Mouse (Mus musculus): Measurements from ENCODE around the gene Krtap13-1.
"Not testable (repeated sequence)": the region's sequence is repeated elsewhere in the genome, so short reads cannot be mapped to it uniquely, and the experiment has no call there.

Gene Krtap13-1

DNA sequence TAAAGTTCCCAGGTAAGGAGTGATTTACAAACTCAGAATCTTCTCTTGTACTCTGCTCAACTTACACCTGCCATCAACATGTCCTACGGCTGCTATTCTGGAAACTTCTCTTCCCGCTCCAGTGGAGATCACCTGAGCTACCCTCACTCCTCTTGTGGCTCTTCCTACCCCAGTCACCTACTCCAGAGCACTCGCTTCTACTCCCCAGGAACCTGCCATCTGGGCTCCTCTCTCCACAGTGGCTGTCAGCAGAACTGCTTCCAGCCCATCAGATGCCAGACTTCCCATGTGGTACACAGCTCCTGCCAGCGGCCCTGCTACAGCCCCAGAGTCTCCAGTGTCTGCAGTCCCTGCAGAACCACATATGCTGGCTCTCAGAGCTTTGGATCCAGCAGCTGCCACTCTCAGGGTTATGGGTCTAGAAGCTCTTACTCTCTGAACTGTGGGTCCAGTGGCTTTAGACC is at the start of gene Krtap13-1:
Gene Krtap13-1 (plus strand): TSS at position 51 of the 464 bp plus-strand sequence.
- ChIA-PET CTCF (no interaction called here), POLR2A (no interaction called here)

DNA sequence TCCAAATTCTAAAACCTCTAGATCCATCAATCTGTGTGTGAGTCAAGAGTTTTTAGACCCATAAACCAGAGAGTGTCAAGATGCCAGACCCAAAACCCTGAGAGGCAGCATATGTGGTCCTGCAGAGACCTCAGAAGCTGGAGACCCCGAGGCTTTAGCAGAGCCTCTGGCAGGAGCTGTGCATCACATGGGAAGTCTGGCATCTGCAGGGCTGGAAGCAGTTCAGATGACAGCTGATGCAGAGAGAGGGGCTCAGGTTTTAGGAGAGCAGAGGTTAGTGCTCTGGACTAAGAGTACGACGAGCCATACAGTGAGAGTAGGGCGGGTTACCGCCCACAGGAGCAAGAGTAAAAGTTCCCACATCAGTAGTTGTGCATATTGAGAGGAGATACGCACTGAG is 49.6 kb upstream of the Krtap13-1 start:
- POLR2A ChIA-PET = no interaction called here

GRCm38 (mm10) chr16:88681282-88681681 is 47.4 kb upstream of the Krtap13-1 start:
- CTCF ChIA-PET = no interaction called here
- POLR2A ChIA-PET = no interaction called here

More for the DNA sequence above, 49.6 kb upstream of the Krtap13-1 start:
- CTCF ChIA-PET = no interaction called here

- CTCF ChIA-PET = no interaction called here
- POLR2A ChIA-PET = no interaction called here
These were observed 32.4 kb upstream of the Krtap13-1 start for GRCm38 (mm10) chr16:88696256-88696655.

- POLR2A ChIA-PET = no interaction called here
- CTCF ChIA-PET = interaction anchor here in 1 of 4 experiments (0.6 kb wide), 1 partner anchor 37 kb away, joined by 3 read pairs; no protein-coding TSS in a partner anchor
These were observed 27.4 kb upstream of the Krtap13-1 start for GRCm38 (mm10) chr16:88701072-88701864.

DNA sequence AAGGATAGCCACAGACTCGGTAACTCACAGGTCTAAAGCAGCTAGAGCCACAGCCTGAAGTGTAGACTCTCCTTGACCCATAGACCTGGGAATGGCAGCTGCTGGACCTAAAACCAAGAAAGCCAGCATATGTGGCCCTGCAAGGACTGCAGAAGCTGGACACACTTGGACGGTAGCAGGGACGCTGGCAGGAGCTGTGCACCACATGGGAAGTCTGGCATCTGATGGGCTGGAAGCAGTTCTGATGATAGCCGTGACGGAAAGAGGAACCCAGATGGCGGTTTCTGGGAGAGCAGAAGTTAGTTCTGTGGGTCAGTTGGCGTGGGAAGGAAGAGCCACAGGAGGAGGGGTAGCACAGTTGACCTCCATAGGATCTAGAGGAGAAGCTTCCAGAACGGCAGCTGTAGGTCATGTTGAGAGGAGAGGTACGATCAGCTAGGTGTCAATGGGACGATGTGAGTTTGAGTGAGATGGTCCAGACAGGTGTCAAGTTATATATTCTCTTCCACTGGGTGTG is 21.1 kb upstream of the Krtap13-1 start, which contains the start of gene 2310061N02Rik:
Gene 2310061N02Rik (minus strand): TSS at position 467 of the 517 bp plus-strand sequence.
- ChIA-PET POLR2A (no interaction called here), CTCF (no interaction called here)

- POLR2A ChIA-PET = no interaction called here
- CTCF ChIA-PET = interaction anchor here in 1 of 4 experiments (0.6 kb wide), 1 partner anchor 710 kb away, joined by 3 read pairs; no protein-coding TSS in a partner anchor
These were observed 17.9 kb upstream of the Krtap13-1 start for GRCm38 (mm10) chr16:88710757-88711156.

GRCm38 (mm10) chr16:88711245-88711644 is 17.4 kb upstream of the Krtap13-1 start:
- CTCF ChIA-PET = interaction anchor here in 1 of 4 experiments (0.6 kb wide), 1 partner anchor 709 kb away, joined by 3 read pairs; no protein-coding TSS in a partner anchor
- POLR2A ChIA-PET = no interaction called here

- POLR2A ChIA-PET = no interaction called here
These were observed 12.1 kb upstream of the Krtap13-1 start for GRCm38 (mm10) chr16:88716549-88716948.

DNA sequence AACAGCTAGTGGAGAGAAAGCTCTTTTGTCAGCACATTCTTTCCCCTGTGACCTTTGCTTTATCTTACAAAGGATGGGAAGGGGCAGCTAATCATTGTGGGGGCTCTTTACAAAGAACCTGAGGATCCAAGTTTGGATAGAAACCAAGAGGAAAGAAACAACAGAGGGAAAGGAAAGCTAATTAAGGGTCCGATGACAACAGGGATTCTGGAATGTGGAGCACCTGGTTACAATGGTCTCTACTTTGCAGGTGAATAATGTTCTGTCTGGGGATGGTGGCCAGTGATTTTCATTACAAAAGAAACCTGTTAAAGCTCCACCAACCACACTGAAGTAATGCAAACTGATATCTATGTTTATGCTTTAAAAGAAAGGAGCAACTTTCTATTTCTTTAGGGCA is 8.6 kb upstream of the Krtap13-1 start:
- ChIA-PET POLR2A (interaction anchor here in 3 of 4 experiments (0.5 to 2.1 kb wide), 4 partner anchors 11 to 1148 kb away, joined by 3 to 4 read pairs (median 4); no protein-coding TSS in a partner anchor), CTCF (no interaction called here)

More at GRCm38 (mm10) chr16:88716549-88716948, 12.1 kb upstream of the Krtap13-1 start:
- CTCF ChIA-PET = no interaction called here

GRCm38 (mm10) chr16:88735391-88735790 is 6.7 kb downstream of the Krtap13-1 start:
- CTCF ChIA-PET = no interaction called here
- POLR2A ChIA-PET = no interaction called here

GRCm38 (mm10) chr16:88744750-88745340 is 16.2 kb downstream of the Krtap13-1 start:
- ChIA-PET CTCF (no interaction called here), POLR2A (interaction anchor here in 1 of 4 experiments (0.6 kb wide), 1 partner anchor 169 kb away, joined by 3 read pairs; no protein-coding TSS in a partner anchor)

GRCm38 (mm10) chr16:88747943-88748342 is 19.3 kb downstream of the Krtap13-1 start:
- ChIA-PET POLR2A (no interaction called here), CTCF (no interaction called here)

DNA sequence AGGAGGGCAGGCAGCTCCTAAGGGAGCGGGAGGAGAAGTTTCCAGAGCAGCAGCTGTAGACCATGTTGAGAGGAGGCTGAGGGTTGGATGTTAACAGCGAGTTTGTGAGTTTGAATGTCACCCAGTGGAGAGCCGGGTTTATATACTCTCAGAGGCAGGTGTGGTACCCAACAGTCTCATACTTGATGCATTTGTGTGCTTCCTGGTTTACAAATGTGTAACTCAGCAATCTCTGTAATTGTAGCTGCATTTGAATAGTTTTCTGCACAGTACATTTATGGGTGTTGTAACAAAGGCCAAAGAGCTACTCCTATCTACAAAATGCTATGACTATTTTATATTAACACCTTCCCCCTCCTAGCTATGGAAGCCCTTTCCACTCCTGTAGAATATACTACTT is 22.9 kb downstream of the Krtap13-1 start, which contains the start of gene Krtap13:
Gene Krtap13 (minus strand): TSS at position 101 of the 400 bp plus-strand sequence.
- POLR2A ChIA-PET, CTCF ChIA-PET: not testable (repeated sequence)

DNA sequence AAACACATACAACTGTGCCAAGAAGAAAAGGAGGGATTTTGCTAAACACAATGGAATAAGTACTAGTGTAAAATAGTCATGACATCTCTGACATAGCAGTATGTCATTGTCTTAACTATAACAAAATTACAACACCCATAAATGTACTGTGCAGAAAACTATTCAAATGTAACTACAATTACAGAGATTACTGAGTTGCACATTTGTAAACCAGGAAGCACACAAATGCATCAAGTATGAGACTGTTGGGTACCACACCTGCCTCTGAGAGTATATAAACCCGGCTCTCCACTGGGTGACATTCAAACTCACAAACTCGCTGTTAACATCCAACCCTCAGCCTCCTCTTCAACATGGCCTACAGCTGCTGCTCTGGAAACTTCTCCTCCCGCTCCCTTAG is 29.9 kb downstream of the Krtap13-1 start, which contains the start of gene 2310034C09Rik:
Gene 2310034C09Rik (plus strand): TSS at position 301 of the 400 bp plus-strand sequence.
- POLR2A ChIA-PET, CTCF ChIA-PET: not testable (repeated sequence)

- ChIA-PET POLR2A (no interaction called here), CTCF (no interaction called here)
These were observed 45.4 kb downstream of the Krtap13-1 start, which contains the start of gene 2310057N15Rik for GRCm38 (mm10) chr16:88774106-88774505. 2310057N15Rik (minus strand) TSS chr16:88774206.

DNA sequence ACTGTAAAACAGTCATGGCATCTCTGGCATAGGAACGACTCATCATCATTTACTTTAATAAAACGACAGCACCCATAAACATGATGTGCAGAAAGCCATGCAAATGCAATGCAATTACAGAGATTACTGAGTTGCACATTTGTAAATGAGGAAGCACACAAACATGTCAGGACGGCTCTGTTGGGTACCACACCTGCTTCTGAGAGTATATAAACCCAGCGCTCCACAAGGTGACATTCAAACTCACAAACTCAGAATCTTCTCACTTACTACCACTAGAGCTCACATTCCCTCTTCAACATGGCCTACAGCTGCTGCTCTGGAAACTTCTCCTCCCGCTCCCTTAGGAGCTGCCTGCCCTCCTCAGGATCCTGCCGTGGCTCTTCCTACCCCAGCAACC is 48.9 kb downstream of the Krtap13-1 start, which contains the start of gene Gm5965:
Gene Gm5965 (plus strand): TSS at position 301 of the 400 bp plus-strand sequence.
- CTCF ChIA-PET = no interaction called here
- POLR2A ChIA-PET = no interaction called here

Measured in embryonic stem cell, embryonic (primary cell).